Mouse (Mus musculus) left cerebral cortex, adult 2 months (tissue): ENCODE measurements at regions not wholly inside any gene's neighbourhood (a gene's known extent, or its start where the extent isn't known, plus 50 kb on each side); places are given as distances from the start of the nearest gene placed in this dataset.

Source experiments
- DNase-seq, 2 experiments: peaks; one replicate each; pipeline ENCODE4 v3.0.0; 2021 to 2022; ENCODE audit warnings: low spot score in 2 of 2, mixed read lengths in 1 of 2; ENCODE audit errors: extremely low spot score in 1 of 2
- H3K27ac ChIP-seq: fragments of 200-600 bp; 2 replicates; pipeline ENCODE4 v1.8.1; 2022
- H3K4me3 ChIP-seq: fragments of 200-600 bp; 2 replicates; pipeline ENCODE4 v1.8.1; 2022
- CTCF ChIP-seq: fragments of 200-600 bp; IDR thresholded peaks from 2 replicates; pipeline ENCODE4 v1.8.1; 2022; ENCODE audit warnings: antibody characterized with exemption, mild to moderate bottlenecking, moderate library complexity
- intact Hi-C: fragments of 180-260 bp; cut with DNase I; formaldehyde crosslinking; loops from one replicate; pipeline ENCODE4 v1.15.1; 2025

DNA sequence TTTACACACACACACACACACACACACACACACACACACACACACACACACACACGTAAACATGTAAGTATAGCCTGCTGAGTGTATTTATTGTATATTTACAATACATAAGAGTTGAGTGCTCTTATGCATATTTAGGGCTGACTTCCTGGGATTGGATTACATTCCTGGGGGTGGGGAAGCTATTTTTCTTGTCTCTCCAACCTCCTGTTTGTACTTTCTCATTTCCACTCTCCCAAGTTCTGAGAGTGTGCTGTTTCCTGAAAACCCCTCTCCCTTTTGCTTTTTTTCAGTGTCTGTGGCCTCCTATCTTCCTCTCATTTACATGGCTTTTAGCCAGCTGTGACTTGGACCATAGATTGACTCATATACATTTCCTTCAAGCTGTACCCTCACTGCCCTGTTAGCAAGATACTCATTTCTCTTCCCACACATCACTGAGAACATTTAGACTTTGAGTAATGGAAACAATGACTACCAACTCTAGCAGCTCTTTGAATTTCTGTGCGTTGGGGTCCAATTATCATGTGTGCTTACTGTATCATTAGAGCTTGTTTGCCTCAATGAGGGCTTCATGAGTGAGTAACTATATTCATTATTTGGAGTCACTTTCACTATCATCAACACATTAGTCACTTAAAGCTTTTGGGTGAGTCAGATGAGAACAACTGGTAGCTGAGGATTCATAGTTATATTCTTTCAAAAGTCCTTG, 96.8 kb upstream of the Dock10 start:
- H3K4me3 ChIP-seq = no peak overlapping the region
- TF ChIP-seq CTCF = no peak
- no peak overlapping the region for H3K27ac ChIP-seq
- DNase-seq = no peak
- intact Hi-C loops = loop anchor here (1.0 to 2.0 kb wide), 2 partner anchors 209 to 222 kb away; partner anchors contain the start of gene Nyap2

DNA sequence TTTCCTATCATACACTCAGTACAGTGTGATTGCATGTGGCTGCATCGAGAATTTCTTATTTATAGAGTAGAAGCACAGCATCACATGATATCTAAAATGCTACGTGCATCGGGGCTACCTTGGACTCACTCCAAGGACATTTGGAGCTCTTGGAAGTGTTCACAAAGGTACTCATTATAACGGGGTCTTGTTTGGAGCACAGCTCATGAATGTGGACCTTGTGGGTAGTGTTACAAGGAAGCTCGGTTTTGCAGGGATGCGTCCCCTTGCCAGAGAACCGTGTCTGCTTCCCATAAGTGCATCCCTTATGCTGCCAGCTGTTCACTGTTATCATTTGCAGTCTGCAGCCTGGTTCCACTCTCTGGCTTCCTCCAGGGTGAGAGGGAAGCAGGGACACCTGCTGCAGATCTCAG, 96.0 kb upstream of the Dock10 start:
- peak overlapping the region; percentile 71 for H3K27ac ChIP-seq
- peak; percentile 31 to 43 for DNase-seq

DNA sequence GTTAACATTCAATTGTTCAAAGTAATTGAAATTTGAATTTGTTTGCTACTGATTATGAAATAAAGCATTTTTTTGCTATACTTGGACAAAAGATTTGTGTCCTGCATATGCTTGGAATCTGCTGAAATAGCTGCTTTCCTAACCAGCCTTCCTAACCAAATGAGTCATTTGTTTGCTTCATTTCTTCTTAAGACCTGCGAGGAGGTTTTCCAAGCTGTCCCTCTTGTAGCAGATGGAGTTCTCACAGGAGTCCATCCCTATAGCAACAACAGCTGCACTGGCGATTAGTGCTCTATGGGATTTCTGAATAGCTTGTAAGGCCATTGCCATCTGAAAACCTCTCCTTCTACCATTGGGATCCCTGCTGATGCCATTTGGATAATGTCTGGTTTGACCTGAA, 94.4 kb upstream of the Dock10 start:
- Histone ChIP-seq H3K4me3 (no peak overlapping the region), H3K27ac (peak overlapping the region; percentile 59; the same call in 1 of the 2 replicates)
- peak in 1 of 2 experiments; percentile 22 for DNase-seq
- no peak for TF ChIP-seq CTCF
- intact Hi-C loops = loop anchor here (2.0 kb wide), 1 partner anchor 328 kb away; no protein-coding TSS in a partner anchor

More for the DNA sequence above, 96.0 kb upstream of the Dock10 start:
- peak overlapping the region; percentile 28 for H3K4me3 ChIP-seq
- no peak for TF ChIP-seq CTCF
- intact Hi-C loops = loop anchor here (2.0 kb wide), 1 partner anchor 223 kb away; the partner anchor contains the start of gene Nyap2

- TF ChIP-seq CTCF = peak; percentile 73
- peak; percentile 14 to 25 for DNase-seq
- Histone ChIP-seq H3K4me3 (no peak overlapping the region), H3K27ac (no peak overlapping the region)
- intact Hi-C loops = loop anchor here (1.0 kb wide), 2 partner anchors 457 to 472 kb away; no protein-coding TSS in a partner anchor
These were observed 72.0 kb upstream of the Dock10 start for GRCm38 (mm10) chr1:80830196-80830794.

- TF ChIP-seq CTCF = no peak
- intact Hi-C loops = no loop called here
- no peak for DNase-seq
- H3K27ac ChIP-seq = no peak overlapping the region
- no peak overlapping the region for H3K4me3 ChIP-seq
These were observed 68.1 kb upstream of the Dock10 start for GRCm38 (mm10) chr1:80826383-80826782.

- no peak for DNase-seq
- Histone ChIP-seq H3K4me3 (no peak overlapping the region), H3K27ac (0 out of 2 replicates have a peak overlapping the region, but pooled peaks have one; percentile 53)
- TF ChIP-seq CTCF = no peak
- intact Hi-C loops = no loop called here
These were observed 65.6 kb upstream of the Dock10 start for GRCm38 (mm10) chr1:80823953-80824352.

DNA sequence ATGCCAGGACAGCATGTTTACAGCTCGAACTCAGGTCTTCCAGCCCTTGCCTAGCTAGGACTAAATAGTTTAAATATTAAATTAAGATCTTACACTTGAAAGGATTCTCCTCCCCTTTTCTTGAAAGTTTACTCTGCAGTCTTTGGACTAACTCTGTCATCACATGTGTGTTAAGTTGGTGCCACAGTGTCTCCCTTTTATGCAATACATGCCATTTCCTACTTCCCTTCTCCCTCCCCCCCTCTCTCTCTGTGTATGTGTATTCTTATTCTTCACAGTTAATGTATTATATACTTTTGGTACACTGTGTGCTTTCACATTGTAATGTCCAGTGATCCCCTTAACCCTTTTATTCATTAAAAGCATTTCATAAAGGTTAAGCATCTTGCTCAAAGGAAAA, 63.9 kb upstream of the Dock10 start:
- intact Hi-C loops = no loop called here
- DNase-seq = no peak
- no peak for TF ChIP-seq CTCF
- Histone ChIP-seq H3K4me3 (no peak overlapping the region), H3K27ac (no peak overlapping the region)

DNA sequence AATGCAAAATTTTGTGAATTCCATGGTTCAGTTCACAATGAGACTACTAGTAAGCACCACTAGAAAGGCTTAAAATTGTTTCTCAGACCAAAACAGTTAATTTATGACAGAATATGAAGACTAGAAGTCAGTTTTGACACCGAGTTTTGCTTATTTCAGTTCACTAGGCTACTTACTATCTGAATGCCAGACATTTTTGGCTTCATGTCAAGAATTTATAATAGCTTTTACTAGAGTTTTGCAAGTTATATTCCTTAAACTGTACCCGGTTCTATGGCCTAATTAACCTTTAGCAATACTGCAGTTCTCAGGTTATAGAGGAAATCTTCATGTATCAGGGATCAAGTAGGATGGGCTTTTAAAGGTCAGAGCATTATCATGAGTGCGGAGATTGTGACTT, 54.6 kb upstream of the Dock10 start:
- no peak overlapping the region for H3K4me3 ChIP-seq
- no peak overlapping the region for H3K27ac ChIP-seq
- DNase-seq = no peak
- intact Hi-C loops = no loop called here
- no peak for TF ChIP-seq CTCF
